Mouse (Mus musculus) lung, postnatal 0 days (tissue): ENCODE measurements around the gene Pstpip1. TPM values are rescaled to one million over a fixed set of nuclear protein-coding genes. Genes with fewer than 3 reads are reported as not detected.

ENCODE experiments used
- ATAC-seq: fragments of 200-750 bp; cut with Nextera tagmentation; 2 replicates; pipeline ENCODE4 v1.8.0; 2017; ENCODE audit warnings: moderate library complexity
- DNase-seq: peaks from one replicate; pipeline ENCODE4 v3.0.0-alpha.2; 2016; ENCODE audit warnings: low spot score
- H3K27ac ChIP-seq: fragments of 300-500 bp; sonication (generic); 2 replicates; pipeline ENCODE4 v1.5.1; 2014; ENCODE audit warnings: antibody characterized with exemption, mild to moderate bottlenecking, low read length, mixed read lengths
- H3K27me3 ChIP-seq: fragments of 300-500 bp; sonication (generic); replicated peaks from 2 replicates; pipeline ENCODE4 v1.6.1; 2014; ENCODE audit warnings: low read length, mixed read lengths; ENCODE audit not compliant: insufficient read depth
- H3K36me3 ChIP-seq: fragments of 300-500 bp; sonication (generic); 2 replicates; pipeline ENCODE4 v1.6.1; 2014; ENCODE audit warnings: low read length, mixed read lengths; ENCODE audit not compliant: insufficient read depth
- H3K4me1 ChIP-seq: fragments of 300-500 bp; sonication (generic); 2 replicates; pipeline ENCODE4 v1.6.1; 2014; ENCODE audit warnings: antibody characterized with exemption, low read depth, low read length, mixed read lengths; ENCODE audit not compliant: insufficient read depth
- H3K4me2 ChIP-seq: fragments of 300-500 bp; sonication (generic); replicated peaks from 2 replicates; pipeline ENCODE4 v1.6.1; 2014; ENCODE audit warnings: low read depth, mild to moderate bottlenecking, low read length, moderate library complexity, mixed read lengths
- H3K4me3 ChIP-seq: fragments of 300-500 bp; sonication (generic); 2 replicates; pipeline ENCODE4 v1.5.1; 2014; ENCODE audit warnings: low read depth, low read length
- H3K9ac ChIP-seq: fragments of 300-500 bp; sonication (generic); replicated peaks from 2 replicates; pipeline ENCODE4 v1.6.1; 2014; ENCODE audit warnings: low read depth, mild to moderate bottlenecking
- H3K9me3 ChIP-seq: fragments of 300-500 bp; sonication (generic); 2 replicates; pipeline ENCODE4 v1.6.1; 2016; ENCODE audit warnings: low read length, mixed read lengths
- CTCF ChIP-seq: IDR thresholded peaks from 2 replicates; pipeline ENCODE4 v1.5.1; 2016; ENCODE audit warnings: antibody characterized with exemption, mild to moderate bottlenecking
- EP300 ChIP-seq: IDR thresholded peaks from 2 replicates; pipeline ENCODE4 v1.6.1; 2016; ENCODE audit warnings: antibody characterized with exemption, mild to moderate bottlenecking, control low read depth
- WGBS: fragments of 180-500 bp; shearing (Covaris S2); extraction: QIAGEN DNeasy Blood & Tissue Kit; methylation state at CpG from one replicate; pipeline ENCODE4 v1.1.7; 2014; 5-methylcytosine and 5-hydroxymethylcytosine counted together
- polyA plus RNA-seq: library from polyadenylated mRNA; unstranded; fragments of >200 nt; fragmentation: Nextera tagmentation; extraction: Ambion mirVana; gene quantifications from 2 replicates; pipeline ENCODE4 v1.2.1, GENCODE M21; 2015

Pstpip1 gene
- polyA plus RNA-seq, 1 experiment from 2014 or later = 2.8 TPM

DNA sequence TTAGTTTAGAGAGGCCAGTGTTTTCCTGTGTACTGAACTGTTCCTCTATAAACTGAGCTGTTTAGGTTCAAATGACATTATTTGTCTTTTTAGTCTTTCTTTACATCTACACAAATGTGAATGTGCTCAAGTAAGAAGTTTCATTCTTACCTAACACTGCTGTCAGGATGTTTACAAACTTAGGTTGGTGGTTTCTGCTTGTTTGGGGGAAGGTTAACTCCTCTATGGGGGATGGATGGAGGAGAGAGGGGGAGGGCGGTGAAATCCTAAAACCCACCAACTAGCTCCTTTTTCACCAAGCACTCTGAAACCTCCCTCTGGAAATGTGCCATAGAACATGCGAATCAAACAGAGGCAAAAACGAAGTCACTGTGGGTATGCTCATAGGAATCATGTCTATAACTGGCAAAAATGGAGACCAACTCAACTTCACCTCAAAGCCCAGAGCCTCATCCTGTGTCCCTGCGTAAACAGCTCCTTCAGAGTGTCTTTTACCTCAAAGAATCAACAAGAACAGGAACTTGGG lies 62.8 kb downstream of the Pstpip1 start:
- H3K36me3 ChIP-seq = no peaks in the 10 kb centered on the region
- DNase-seq (no peak), ATAC-seq (no peak)
- 55% methylated on average over 4 of the region's 4 CpGs for WGBS
- no peak overlapping the region for H3K4me3 ChIP-seq
- no peaks in the 10 kb centered on the region; the same call in 1 of the 2 replicates for H3K4me1 ChIP-seq
- H3K27ac ChIP-seq = peak overlapping the region; percentile 55
- no peak overlapping the region for H3K9ac ChIP-seq
- no peaks in the 10 kb centered on the region for H3K27me3 ChIP-seq
- TF ChIP-seq EP300 (no peak), CTCF (no peak)
- H3K9me3 ChIP-seq = no peaks in the 10 kb centered on the region
- H3K4me2 ChIP-seq = no peak overlapping the region

DNA sequence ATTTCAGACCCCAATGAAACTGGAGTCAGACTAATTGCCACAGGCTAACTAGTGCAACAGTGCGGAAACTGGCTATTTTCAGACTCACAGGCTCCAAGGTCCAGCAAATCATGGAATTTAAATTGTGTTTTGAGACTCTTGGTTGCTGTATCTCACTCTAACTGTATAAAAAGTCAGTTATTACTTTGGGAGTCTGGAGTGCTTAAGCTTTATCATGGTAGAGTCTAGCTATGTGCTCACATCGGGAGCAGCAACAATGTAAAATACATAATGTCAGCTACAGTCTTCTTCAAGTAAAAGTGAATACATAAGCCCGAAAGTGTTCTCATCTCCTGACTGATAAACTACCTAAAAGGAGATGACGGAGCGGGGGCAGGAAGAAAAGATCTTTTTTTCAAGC lies 64.8 kb downstream of the Pstpip1 start:
- Histone ChIP-seq H3K27ac (no peak overlapping the region), H3K36me3 (no peaks in the 10 kb centered on the region), H3K4me3 (no peak overlapping the region), H3K9ac (no peak overlapping the region), H3K4me1 (no peaks in the 10 kb centered on the region; the same call in 1 of the 2 replicates), H3K9me3 (no peaks in the 10 kb centered on the region), H3K4me2 (no peak overlapping the region), H3K27me3 (no peaks in the 10 kb centered on the region)
- 91% methylated on average over 5 of the region's 5 CpGs for WGBS
- no peak for TF ChIP-seq CTCF
- TF ChIP-seq EP300 = no peak
- ATAC-seq = no peak
- DNase-seq = no peak

DNA sequence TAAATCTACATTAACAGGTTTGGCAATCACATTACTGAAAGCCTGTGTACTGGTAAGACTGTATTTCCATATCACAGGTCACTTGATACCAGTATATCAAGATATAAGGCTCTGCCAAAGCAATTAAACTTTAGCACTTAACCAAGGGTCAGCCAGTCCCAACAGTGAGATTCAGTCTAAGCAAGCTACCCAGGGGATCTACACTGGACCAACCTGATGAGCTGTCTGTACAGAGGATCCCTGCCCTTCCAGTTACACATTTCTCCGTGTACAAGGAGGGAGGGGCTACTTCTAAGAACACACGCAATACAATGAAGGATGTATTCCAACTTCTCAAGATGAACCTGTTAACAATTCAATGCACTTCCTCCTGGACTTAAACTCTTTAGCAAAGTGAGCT lies 68.3 kb downstream of the Pstpip1 start:
- ATAC-seq (no peak), DNase-seq (no peak)
- Histone ChIP-seq H3K4me3 (no peak overlapping the region), H3K27ac (no peak overlapping the region), H3K4me2 (no peak overlapping the region), H3K36me3 (no peaks in the 10 kb centered on the region), H3K4me1 (no peaks in the 10 kb centered on the region; the same call in 1 of the 2 replicates), H3K9ac (no peak overlapping the region), H3K9me3 (no peaks in the 10 kb centered on the region), H3K27me3 (no peaks in the 10 kb centered on the region)
- TF ChIP-seq CTCF = no peak
- no peak for TF ChIP-seq EP300
- WGBS = 32% methylated on average over 2 of the region's 2 CpGs

DNA sequence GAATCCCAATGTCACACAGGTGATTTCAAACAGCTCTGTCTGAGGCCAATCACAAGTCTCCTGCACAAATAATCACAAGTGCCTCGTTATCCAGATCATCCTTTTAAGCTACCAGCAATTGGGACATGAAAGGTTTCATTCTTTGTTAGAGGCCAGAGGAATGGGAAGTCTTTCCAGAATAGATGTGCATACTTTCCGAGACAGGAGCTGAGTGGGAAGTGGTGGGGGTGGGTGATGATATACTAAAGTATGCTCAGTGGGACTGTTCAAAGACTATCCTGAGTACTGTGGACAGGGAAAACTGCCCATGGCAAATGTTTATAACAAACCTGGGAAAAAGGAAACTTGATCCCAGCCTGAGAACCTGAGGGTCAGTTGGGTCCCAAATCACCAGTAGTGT lies 69.7 kb downstream of the Pstpip1 start:
- TF ChIP-seq CTCF (no peak), EP300 (no peak)
- Histone ChIP-seq H3K27ac (no peak overlapping the region), H3K4me2 (peak overlapping the region; percentile 81; the same call in 1 of the 2 replicates), H3K4me3 (no peak overlapping the region), H3K27me3 (no peaks in the 10 kb centered on the region), H3K36me3 (no peaks in the 10 kb centered on the region), H3K4me1 (no peaks in the 10 kb centered on the region; the same call in 1 of the 2 replicates), H3K9ac (no peak overlapping the region), H3K9me3 (no peaks in the 10 kb centered on the region)
- 17% methylated on average over 2 of the region's 2 CpGs for WGBS
- DNase-seq = no peak
- no peak for ATAC-seq

DNA sequence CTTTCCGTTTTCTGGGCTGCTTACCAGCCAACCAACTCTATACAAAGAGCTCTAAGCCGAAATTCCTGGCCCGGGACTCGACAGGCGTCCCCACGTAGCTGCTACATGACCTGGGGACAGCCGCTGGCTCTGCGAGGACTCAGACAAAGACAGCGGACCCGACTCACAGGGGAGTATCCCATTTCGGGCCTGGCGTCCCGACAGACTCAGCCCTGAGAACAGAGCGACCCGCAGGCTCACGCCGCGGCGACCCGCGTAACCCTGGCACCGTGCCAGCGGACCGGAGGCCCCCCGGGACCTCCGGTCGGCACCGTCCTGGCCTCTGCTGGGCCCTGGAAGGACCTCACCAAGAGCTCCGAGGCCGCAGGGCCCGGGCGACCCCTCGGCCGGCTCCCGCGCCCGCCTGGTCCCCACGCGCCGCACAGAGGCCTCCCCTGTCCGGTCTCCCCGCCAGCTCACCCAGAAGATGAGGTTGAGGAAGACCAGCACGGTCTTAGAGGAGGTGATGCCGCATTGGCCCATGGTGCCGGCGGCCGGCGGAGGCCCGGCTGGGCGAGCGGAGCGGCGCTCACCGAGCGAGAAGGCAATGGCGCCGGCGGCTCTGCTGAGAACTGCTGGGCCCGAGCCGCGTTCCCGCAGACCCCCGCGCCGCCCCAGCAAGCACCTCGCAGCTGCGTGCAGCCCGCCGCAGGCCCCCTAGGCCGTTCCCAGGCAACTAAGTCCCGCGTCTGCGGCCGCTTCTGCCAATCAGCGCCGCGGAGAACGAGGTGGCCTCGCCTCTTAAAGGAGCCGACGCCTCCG lies 70.8 kb downstream of the Pstpip1 start:
- Histone ChIP-seq H3K4me3 (peak overlapping the region; percentile 91), H3K9me3 (no peaks in the 10 kb centered on the region), H3K27ac (peak overlapping the region; percentile 86), H3K27me3 (no peaks in the 10 kb centered on the region), H3K4me2 (peak overlapping the region; percentile 81), H3K4me1 (no peaks in the 10 kb centered on the region; the same call in 1 of the 2 replicates), H3K36me3 (no peaks in the 10 kb centered on the region), H3K9ac (peak overlapping the region; percentile 97)
- DNase-seq = peak; percentile 93
- WGBS = under 1% methylated on average over 71 of the region's 82 CpGs
- TF ChIP-seq CTCF = no peak
- TF ChIP-seq EP300 = no peak
- ATAC-seq = peak; percentile 98

DNA sequence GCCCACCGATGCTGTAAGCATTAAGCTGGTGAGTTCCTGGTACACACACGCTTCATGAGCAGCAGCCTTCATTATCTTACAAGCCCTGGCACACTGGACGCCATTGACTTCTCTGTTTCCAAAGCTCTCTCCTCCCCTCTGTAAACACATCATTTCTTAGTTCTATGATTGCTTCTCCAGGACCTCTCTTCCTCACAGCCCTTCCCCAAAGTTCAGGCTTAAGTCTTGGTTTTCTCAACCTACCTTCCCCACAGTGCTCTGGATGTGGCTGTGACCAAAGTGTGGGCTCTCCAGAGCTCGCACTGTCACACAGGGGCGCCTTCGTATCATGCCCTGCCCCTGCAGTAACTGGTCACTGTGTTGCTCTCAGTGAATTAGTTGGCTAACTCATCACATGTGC lies 75.6 kb downstream of the Pstpip1 start, which contains the start of gene Tspan3:
Tspan3 (minus strand) TSS at position 101 of the 400 bp plus-strand sequence.
- H3K4me3 ChIP-seq = no peak within 1 kb of the TSS
- WGBS = 94% methylated on average over 6 of the region's 6 CpGs

More for the DNA sequence above, 75.6 kb downstream of the Pstpip1 start, which contains the start of gene Tspan3:
- Histone ChIP-seq H3K4me1 (no peaks in the 10 kb centered on the region), H3K4me2 (no peak within 1 kb of the TSS), H3K27ac (no peak within 1 kb of the TSS), H3K9ac (no peak within 1 kb of the TSS), H3K27me3 (no peaks in the 10 kb centered on the region), H3K36me3 (no peaks in the 10 kb centered on the region), H3K9me3 (no peaks in the 10 kb centered on the region)
- ATAC-seq (no peak), DNase-seq (no peak)
- TF ChIP-seq EP300 = no peak
- TF ChIP-seq CTCF = no peak
